Mouse (Mus musculus) hindbrain, postnatal 0 days (tissue): Measurements from ENCODE around the gene Nectin2. TPM values are rescaled to one million over a fixed set of nuclear protein-coding genes. Genes with fewer than 3 reads are reported as not detected.

Experiments used
- ATAC-seq: fragments of 200-750 bp; cut with Nextera tagmentation; 2 replicates; pipeline ENCODE4 v1.8.0; 2017; ENCODE audit warnings: mild to moderate bottlenecking, moderate TSS enrichment, moderate library complexity
- DNase-seq: peaks from one replicate; pipeline ENCODE4 v3.0.0-alpha.2; 2015; ENCODE audit warnings: low spot score
- H3K27ac ChIP-seq: fragments of 300-500 bp; sonication (generic); 2 replicates; pipeline ENCODE4 v1.5.1; 2014; ENCODE audit warnings: mild to moderate bottlenecking
- H3K27me3 ChIP-seq: fragments of 300-500 bp; sonication (generic); 2 replicates; pipeline ENCODE4 v1.6.1; 2014; ENCODE audit warnings: low read length, mixed read lengths; ENCODE audit not compliant: insufficient read depth
- H3K36me3 ChIP-seq: fragments of 300-500 bp; sonication (generic); 2 replicates; pipeline ENCODE4 v1.6.1; 2014; ENCODE audit warnings: low read length, mixed read lengths; ENCODE audit not compliant: insufficient read depth
- H3K4me1 ChIP-seq: fragments of 300-500 bp; sonication (generic); 2 replicates; pipeline ENCODE4 v1.6.1; 2014; ENCODE audit warnings: antibody characterized with exemption, low read length, mixed read lengths; ENCODE audit not compliant: insufficient read depth
- H3K4me2 ChIP-seq: fragments of 300-500 bp; sonication (generic); 2 replicates; pipeline ENCODE4 v1.6.1; 2014; ENCODE audit warnings: low read depth, mild to moderate bottlenecking, low read length, moderate library complexity, mixed read lengths
- H3K4me3 ChIP-seq: fragments of 300-500 bp; sonication (generic); 2 replicates; pipeline ENCODE4 v1.5.1; 2014; ENCODE audit warnings: low read length
- H3K9ac ChIP-seq: fragments of 300-500 bp; sonication (generic); replicated peaks from 2 replicates; pipeline ENCODE4 v1.6.1; 2014; ENCODE audit warnings: mild to moderate bottlenecking, low read length, moderate library complexity, mixed read lengths
- H3K9me3 ChIP-seq: fragments of 300-500 bp; sonication (generic); 2 replicates; pipeline ENCODE4 v1.6.1; 2016; ENCODE audit warnings: low read length, mixed read lengths
- CTCF ChIP-seq: IDR thresholded peaks from 2 replicates; pipeline ENCODE4 v1.5.1; 2016; ENCODE audit warnings: antibody characterized with exemption, control low read depth, low read depth
- WGBS: fragments of 180-500 bp; shearing (Covaris S2); extraction: QIAGEN DNeasy Blood & Tissue Kit; methylation state at CpG from one replicate; pipeline ENCODE4 v1.1.7; 2014; 5-methylcytosine and 5-hydroxymethylcytosine counted together
- polyA plus RNA-seq: library from polyadenylated mRNA; unstranded; fragments of >200 nt; fragmentation: Nextera tagmentation; extraction: Ambion mirVana; gene quantifications from 2 replicates; pipeline ENCODE4 v1.2.1, GENCODE M21; 2015
- total RNA-seq: library from RNA; depleted of rRNA; stranded (reverse); fragments of >200 nt; gene quantifications from 2 replicates; pipeline ENCODE4 v1.2.3, GENCODE M21; 2014

The Nectin2 gene
- total and polyA plus RNA-seq, 2 experiments from 2014 or later: 57.5 to 76.5 TPM

DNA sequence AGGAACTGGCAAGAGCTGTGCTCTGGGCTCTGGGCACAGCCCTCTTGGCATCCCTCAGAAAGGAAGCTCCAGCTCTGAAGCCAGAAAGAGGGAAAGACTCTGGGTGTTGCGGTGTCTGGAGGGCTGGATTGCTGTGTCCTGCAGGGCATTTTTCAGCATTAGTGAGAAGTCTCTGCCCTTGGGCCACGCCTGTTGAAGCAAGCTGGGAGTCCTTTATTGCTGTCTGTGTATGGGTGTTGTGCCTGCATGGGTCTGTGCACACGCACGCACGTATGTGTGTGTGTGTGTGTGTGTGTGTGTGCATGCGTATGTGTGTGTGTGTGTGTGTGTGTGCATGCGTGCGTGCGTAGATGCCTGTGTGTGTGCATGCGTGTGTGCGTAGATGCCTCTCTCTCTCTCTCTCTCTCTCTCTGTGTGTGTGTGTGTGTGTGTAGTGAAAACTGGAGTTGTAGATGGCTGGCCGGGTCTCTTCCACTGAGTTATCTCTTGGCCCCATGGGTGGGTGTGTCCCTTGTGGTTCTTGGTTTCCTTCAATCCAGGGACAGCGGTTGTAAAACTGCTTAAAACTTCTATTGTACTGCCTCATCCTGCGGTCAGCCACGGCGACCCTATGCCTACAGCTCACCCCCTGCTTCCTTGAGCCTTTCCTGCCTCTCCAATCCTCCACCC lies 13.8 kb downstream of the Nectin2 start:
- ATAC-seq: no peak
- peaks cover 33% of the 10 kb centered on the region for H3K36me3 ChIP-seq
- H3K4me3 ChIP-seq: no peak overlapping the region
- TF ChIP-seq CTCF: no peak
- no peak overlapping the region for H3K4me2 ChIP-seq
- no peak overlapping the region for H3K9ac ChIP-seq
- no peak for DNase-seq
- 92% methylated on average over 15 of the region's 16 CpGs for WGBS
- no peaks in the 10 kb centered on the region for H3K27me3 ChIP-seq
- H3K27ac ChIP-seq: no peak overlapping the region
- H3K9me3 ChIP-seq: no peaks in the 10 kb centered on the region
- H3K4me1 ChIP-seq: no peaks in the 10 kb centered on the region

DNA sequence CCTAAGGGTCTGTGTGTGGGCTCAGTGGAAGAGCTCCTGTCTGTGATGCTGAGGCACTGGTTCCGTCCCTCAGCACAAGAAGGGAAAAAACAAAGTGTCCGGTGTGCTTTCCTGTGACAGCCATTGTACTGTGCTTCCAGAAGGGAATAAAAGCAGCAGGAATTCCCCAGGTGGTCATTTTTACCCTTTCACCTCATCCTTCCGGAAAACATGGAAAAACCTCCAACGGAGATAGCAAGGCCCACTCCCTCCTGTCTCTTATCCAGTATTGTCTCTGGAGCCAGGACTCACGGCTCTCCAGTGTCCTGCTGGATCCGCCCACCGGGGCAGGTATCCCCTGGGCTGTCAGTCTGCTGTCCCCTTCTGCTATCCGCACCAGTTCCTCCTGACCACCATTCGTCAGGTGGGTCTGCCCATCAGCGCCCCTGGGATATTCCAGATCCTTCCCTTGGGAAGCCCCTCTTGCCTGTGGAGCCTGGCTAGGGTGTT lies 16.1 kb downstream of the Nectin2 start:
- H3K27me3 ChIP-seq: no peaks in the 10 kb centered on the region
- 86% methylated on average over 10 of the region's 10 CpGs for WGBS
- no peak for TF ChIP-seq CTCF
- no peak overlapping the region for H3K27ac ChIP-seq
- DNase-seq (no peak), ATAC-seq (no peak)
- H3K9me3 ChIP-seq: no peaks in the 10 kb centered on the region
- peaks cover 51% of the 10 kb centered on the region for H3K36me3 ChIP-seq
- H3K9ac ChIP-seq: 0 out of 2 replicates have a peak overlapping the region, but pooled peaks have one; percentile 21
- H3K4me2 ChIP-seq: no peak overlapping the region
- no peak overlapping the region for H3K4me3 ChIP-seq
- no peaks in the 10 kb centered on the region for H3K4me1 ChIP-seq

DNA sequence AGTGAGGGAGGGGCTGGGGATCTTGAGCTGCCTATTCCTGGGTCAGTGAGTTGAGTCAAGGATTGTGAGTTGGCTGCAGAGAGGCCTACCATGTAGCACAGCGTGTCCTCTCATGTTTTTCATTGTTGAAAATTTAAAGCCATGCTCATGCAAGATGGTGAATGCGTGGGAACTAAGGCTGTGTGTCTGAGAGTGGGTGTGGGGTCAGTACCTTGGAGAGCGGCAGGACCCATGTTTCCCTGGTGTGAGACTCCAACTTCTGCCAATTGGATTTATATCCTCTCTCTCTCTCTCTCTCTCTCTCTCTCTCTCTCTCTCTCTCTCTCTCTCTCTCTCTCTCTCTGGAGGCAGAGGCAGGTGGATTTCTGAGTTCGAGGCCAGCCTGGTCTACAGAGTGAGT lies 23.7 kb downstream of the Nectin2 start:
- WGBS: 93% methylated on average over 3 of the region's 4 CpGs
- Histone ChIP-seq H3K9me3 (no peaks in the 10 kb centered on the region), H3K9ac (no peak overlapping the region), H3K4me3 (no peak overlapping the region), H3K36me3 (peaks cover 54% of the 10 kb centered on the region), H3K27me3 (no peaks in the 10 kb centered on the region), H3K27ac (no peak overlapping the region), H3K4me2 (no peak overlapping the region), H3K4me1 (no peaks in the 10 kb centered on the region)
- DNase-seq (no peak), ATAC-seq (no peak)
- no peak for TF ChIP-seq CTCF

DNA sequence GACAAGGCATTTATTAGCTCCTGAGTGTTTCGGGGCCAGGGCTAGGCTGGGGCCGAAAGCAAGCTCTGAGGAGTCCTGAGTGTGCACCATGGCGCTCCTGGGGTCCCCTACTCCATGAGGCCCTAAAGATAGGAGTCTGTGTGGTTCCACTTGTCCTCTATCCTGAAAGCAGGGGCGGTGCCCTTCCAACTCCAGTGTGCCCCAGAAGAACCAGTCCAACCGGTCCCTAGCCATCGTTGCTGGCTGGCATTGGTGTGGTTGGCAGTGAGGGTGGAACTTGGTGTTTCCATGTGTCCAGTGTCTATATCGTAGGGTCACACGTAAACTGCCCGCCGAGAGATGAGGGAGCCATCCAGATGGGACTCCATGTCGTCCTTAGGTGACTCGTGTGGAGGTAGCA lies 26.1 kb downstream of the Nectin2 start:
- DNase-seq (no peak), ATAC-seq (no peak)
- H3K36me3 ChIP-seq: peaks cover 35% of the 10 kb centered on the region
- H3K4me2 ChIP-seq: no peak overlapping the region
- no peak for TF ChIP-seq CTCF
- H3K27ac ChIP-seq: no peak overlapping the region
- no peak overlapping the region for H3K9ac ChIP-seq
- H3K4me1 ChIP-seq: no peaks in the 10 kb centered on the region
- H3K4me3 ChIP-seq: no peak overlapping the region
- 0 out of 2 replicates have a peak, but pooled peaks cover 2% of the 10 kb centered on the region for H3K9me3 ChIP-seq
- H3K27me3 ChIP-seq: no peaks in the 10 kb centered on the region
- 93% methylated on average over 12 of the region's 12 CpGs for WGBS

DNA sequence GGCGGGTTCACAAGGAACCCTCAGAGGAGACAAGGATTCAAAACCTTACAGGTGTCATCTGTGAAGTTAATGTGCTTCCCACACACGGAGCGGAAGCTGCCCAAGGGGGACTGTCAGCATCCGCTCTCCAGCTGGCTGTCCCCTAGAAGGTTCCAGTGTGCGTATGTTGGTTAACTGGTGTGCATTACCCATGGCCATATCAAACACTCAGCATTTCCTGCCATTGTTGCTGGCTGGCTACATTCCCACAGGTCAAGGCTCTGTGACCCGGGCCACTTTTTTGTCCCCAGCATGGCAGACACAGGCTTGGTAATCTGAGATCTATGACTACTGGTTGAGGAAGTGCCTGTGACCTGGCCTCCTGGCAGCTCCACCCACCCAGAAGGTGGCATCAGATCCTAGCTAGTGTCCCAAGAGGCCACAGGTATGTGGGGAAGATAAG lies 27.5 kb downstream of the Nectin2 start:
- no peak overlapping the region for H3K27ac ChIP-seq
- no peak overlapping the region for H3K9ac ChIP-seq
- no peak overlapping the region for H3K4me2 ChIP-seq
- no peak for TF ChIP-seq CTCF
- no peak overlapping the region for H3K4me3 ChIP-seq
- DNase-seq (no peak), ATAC-seq (no peak)
- no peaks in the 10 kb centered on the region for H3K27me3 ChIP-seq
- peaks cover 26% of the 10 kb centered on the region for H3K36me3 ChIP-seq
- H3K4me1 ChIP-seq: no peaks in the 10 kb centered on the region
- 91% methylated on average over 6 of the region's 6 CpGs for WGBS
- 0 out of 2 replicates have a peak, but pooled peaks cover 2% of the 10 kb centered on the region for H3K9me3 ChIP-seq

DNA sequence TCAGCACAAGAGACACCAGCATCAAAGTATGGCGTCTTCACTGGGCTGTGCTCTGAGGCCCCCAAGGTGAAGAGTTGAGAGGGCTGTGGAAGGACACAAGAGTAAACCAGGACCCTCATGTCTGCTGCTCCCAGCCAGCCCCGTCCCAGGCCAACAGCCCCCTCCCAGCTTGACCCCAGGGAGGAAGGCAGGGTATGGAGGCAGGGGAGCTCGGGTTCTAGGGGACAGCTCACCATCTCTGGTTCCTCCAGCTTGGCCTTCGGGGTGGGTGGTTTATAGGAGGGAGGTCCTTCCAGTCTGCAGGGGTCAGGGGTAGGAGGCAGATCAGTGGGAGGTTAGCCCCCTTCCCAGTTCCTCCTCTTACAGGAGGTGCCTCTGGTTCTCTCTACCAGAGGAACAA lies 31.1 kb downstream of the Nectin2 start:
- TF ChIP-seq CTCF: no peak
- Histone ChIP-seq H3K4me1 (peaks cover 9% of the 10 kb centered on the region; the same call in 1 of the 2 replicates), H3K4me3 (no peak overlapping the region), H3K9me3 (0 out of 2 replicates have a peak, but pooled peaks cover 2% of the 10 kb centered on the region), H3K27me3 (no peaks in the 10 kb centered on the region), H3K36me3 (peaks cover 5% of the 10 kb centered on the region; the same call in 1 of the 2 replicates), H3K4me2 (no peak overlapping the region), H3K27ac (no peak overlapping the region), H3K9ac (no peak overlapping the region)
- DNase-seq (no peak), ATAC-seq (no peak)
- 91% methylated on average over 4 of the region's 4 CpGs for WGBS
